Mouse (Mus musculus) T-helper 17 cell (primary cell): ENCODE data around the gene Gm47985.
"Not testable (repeated sequence)": the region's sequence is repeated elsewhere in the genome, so short reads cannot be mapped to it uniquely, and the experiment has no call there.

ENCODE experiments used
- in situ Hi-C, 2 experiments: fragments of 300-600 bp; cut with MboI, MseI; formaldehyde crosslinking; loops; 1 replicate in 1 of 2; 2 replicates in 1 of 2; pipeline ENCODE4 v1.15.1; 2025; ENCODE audit warnings: high pct_unique_total_duplicates in 2 of 2

Gene Gm47985

DNA sequence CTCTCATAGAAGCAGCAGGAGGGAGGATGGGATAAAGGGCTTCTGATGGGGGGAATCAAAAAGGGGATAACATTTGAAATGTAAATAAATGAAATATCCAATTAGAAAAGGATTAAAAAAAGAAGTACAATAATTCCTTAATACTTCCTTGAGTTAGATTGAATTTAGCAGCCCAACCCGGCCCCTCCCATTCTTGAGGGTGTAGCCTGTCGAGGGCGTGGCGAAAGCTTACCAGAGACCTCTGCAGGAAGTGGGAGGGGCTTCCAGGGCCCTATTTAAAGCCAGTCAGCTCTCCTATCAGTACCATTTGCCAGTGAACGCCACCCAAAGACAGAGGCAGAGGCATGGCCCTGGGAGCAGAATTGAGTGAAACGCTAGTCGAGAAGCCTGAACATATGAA is at the start of gene Gm47985:
Gm47985 (plus strand) TSS at position 272 of the 400 bp plus-strand sequence.
- in situ Hi-C loops, result loop anchor here in 1 of 2 experiments (10.0 kb wide), 1 partner anchor 833 kb away; no protein-coding TSS in a partner anchor

DNA sequence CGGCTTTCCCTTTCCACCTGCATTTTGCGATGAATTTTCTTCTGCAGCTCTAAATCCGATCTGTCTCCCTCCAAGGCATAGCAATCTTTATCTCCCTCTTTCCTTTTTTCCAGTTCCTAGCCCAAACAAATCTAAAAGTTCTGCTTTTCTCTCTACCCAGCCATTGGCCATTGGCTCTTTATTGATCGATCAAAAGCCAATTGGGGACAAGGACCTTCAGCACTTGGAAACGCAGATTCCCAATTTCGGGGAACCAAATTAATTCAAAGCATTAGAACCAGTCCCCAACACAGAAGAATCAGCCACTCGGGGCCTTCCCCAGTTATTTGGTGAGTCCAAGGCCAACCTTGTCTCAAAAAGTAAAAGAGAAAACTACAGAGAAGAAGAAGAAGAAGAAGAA is 49.7 kb upstream of the Gm47985 start:
- in situ Hi-C loops, result no loop called here

GRCm38 (mm10) chr1:151138388-151138787 is 43.9 kb upstream of the Gm47985 start:
- in situ Hi-C loops, result no loop called here

DNA sequence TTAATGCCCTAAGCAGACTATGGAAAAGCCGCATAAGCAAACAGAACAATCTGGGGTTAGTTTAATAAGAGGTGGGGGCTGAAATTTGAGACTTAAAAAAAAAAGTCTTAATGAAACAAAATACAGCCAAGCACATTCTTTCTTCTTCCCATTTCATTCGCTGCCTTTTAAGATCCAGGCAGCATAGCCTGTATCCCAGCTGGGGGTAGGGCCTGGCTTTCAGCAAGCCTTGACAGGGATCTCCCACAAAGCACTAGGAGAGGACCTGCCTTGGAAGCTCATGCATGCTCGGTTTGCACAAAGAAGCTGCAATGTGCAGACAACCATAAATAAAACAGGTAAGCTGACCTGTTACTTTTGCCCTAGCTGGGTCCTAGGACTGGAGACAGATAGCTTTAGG is 41.4 kb upstream of the Gm47985 start:
- in situ Hi-C loops, result no loop called here

DNA sequence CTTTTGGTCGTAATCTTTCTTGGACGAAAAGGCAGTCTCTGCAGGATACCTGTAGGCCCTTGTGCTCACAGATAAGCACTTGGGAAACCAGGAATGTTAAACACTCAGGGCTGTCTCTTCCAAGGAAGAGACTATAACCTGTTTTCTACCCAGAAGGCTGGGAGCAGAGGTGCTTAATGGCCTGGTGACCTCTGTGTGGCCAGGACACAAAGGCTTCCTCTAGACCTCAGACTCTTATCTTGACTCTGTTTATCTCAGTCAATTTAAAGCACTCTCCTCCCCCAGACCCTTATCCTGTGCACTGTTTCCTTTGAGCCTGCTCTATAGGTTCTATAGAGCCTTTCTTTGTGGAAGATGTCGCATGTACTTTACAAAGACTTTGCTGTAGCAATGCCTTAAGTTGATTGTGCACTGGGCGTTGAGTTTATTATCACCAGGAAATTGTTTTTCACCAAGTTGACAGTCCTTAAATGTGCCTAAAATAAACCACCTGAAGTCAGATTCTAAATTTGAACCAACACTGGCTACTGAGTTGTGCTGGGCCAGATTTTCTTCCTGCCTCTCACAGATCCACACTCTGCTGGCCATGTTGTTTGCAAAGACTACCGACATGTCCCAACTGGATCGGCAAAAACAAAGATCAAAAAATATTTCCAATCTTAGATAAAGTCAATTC is 37.7 kb upstream of the Gm47985 start:
- in situ Hi-C loops, result no loop called here

DNA sequence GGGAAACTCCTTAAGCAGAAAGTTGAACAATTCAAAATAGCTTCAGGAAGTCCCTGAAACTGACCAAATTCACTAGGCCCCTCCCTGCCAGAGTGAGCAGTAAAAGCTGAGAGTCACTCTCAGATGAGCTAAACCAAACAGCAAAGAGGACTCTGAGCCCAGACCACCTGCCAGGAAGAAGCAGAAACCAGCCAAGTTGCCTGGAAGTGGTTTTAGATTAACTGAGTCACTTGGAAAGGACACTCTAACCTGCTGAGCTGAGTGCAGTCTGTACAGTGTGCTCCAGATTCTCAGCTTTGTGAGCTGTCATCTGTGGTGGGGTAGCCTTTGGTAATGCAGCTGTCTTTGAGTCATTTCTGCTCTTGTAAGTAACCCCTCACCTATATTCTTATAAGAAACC is 34.5 kb upstream of the Gm47985 start:
- in situ Hi-C loops, result no loop called here

GRCm38 (mm10) chr1:151150211-151150610 is 32.1 kb upstream of the Gm47985 start:
- in situ Hi-C loops, result no loop called here

DNA sequence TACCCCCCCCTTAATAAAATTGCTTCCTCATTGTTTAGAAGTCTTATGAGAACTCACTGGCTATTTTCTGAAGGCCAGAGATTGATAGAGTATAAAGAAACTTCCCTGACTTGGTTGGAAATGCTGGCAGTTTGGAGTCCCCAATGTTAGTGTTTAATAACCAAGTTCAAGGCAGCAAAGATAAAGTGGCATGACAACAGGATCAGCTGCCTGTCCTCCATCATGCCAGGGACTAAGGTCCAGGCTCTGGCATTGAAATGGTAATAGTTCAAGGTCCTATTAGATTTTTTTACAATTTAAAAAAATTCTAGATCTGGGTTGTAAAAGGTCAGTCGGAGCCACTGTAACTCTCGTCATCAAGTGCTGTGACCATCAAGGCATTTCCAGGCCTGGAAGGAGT is 31.2 kb upstream of the Gm47985 start:
- in situ Hi-C loops, result no loop called here

- in situ Hi-C loops, result no loop called here
Measured at GRCm38 (mm10) chr1:151153056-151153652, 29.2 kb upstream of the Gm47985 start.

- in situ Hi-C loops, result not testable (repeated sequence)
Measured at GRCm38 (mm10) chr1:151154131-151154530, 28.2 kb upstream of the Gm47985 start.

DNA sequence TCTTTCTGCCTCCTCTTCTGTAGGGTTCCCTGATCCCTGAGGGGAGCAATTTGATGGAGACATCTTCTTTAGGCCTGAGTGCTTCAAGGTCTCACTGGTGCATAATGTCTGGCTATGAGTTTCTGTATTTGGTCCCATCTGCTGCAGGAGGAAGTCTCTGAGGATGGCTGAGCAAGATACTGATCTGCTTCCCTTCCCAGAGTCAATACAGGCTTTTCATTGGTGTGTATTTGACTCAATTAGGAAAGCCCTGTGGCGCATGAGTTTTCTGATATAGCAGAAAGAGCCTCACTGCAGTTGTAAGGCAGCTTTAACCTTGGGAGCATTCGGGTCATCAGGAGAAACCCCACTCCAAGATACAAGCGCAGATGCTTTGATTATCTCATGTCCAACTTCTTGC is 26.2 kb upstream of the Gm47985 start:
- in situ Hi-C loops, result no loop called here

DNA sequence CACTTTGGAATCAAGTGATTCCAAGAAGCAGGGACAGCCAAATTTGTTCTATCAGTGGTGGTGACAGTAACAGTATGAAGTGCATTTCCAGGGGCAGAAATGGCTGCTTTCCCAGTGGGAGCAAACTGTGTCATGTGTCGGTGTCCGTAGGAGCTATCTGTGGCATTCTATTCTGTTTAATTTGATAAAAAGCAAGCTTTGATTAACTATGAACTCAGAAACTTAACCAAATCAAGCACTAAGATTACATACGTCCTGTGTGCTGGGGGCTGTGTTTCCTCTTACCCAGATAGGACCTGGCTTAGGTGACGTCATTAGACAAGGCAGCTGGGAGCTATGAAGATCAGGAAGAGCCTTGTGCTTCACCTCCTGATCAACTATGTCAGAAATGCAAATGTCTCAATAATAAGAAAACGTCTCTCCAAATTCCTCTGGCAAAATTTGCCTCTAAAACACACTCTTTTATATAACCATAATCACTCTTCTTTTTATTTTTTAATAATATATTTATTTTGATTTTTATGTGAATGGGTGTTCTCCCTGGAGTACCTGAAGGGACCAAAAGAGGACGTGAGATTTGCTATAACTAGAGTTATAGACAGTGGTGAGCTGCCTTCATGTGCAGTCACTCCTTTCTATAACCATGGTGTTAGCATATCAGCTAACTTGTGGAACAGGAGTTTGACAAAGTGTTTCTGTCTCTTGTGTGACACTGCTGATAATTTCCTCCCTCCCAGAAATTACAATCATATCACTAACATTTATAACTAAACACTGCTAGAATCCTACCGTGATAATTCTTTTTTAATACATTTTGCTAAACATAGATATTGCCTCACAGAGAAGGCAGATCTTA is 25.3 kb upstream of the Gm47985 start:
- in situ Hi-C loops, result no loop called here

- in situ Hi-C loops, result no loop called here
Measured at GRCm38 (mm10) chr1:151157963-151158856, 24.1 kb upstream of the Gm47985 start.

DNA sequence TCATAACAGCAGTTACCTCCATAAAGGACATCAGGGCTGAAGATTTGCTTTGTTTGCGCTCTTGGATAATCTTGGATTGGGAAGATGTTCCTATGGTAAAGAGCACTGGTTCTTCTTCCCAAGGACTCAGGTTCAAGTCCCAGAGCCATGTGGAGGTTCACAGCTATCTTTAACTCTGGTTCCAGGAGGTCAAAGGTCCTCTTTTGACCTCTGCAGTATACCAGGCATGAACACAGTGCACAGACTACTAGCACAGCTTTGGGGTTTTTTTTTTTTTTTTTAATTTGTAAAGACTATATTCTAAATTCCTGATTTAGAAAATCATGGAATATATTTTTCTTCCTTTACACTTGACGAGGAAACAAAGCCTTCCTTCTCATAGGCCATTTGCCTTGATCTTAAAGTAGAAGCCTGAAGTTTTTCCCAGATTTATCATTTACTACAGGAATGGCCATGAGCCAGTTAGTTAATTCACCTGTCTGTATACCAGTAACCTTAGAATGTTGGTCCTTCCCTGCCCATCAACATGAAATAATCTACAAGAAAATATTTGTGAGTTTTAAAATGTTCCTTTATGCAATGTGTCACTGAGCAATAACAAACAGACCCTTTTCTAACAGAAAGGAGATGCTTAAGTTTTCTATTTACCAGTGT is 23.4 kb upstream of the Gm47985 start:
- in situ Hi-C loops, result no loop called here

DNA sequence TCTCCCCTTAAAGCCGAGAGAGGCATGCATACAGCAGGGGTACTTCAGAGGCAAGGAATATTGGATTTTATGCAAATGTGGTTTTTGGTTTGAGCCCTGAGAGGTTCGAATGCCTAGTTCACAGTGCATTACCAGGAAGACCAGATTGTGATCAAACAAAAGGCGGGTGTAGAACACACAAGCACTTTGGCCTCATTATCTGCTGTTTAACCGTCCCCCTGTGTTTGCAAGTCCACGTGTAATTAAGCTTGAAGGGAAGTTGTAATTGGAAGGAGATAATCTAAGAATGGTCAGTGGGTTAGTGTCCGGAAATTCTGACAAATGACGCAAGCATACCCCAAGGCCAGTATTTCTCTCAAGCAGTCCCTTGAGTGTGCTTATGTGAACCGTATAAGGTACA is 16.3 kb upstream of the Gm47985 start:
- in situ Hi-C loops, result no loop called here

DNA sequence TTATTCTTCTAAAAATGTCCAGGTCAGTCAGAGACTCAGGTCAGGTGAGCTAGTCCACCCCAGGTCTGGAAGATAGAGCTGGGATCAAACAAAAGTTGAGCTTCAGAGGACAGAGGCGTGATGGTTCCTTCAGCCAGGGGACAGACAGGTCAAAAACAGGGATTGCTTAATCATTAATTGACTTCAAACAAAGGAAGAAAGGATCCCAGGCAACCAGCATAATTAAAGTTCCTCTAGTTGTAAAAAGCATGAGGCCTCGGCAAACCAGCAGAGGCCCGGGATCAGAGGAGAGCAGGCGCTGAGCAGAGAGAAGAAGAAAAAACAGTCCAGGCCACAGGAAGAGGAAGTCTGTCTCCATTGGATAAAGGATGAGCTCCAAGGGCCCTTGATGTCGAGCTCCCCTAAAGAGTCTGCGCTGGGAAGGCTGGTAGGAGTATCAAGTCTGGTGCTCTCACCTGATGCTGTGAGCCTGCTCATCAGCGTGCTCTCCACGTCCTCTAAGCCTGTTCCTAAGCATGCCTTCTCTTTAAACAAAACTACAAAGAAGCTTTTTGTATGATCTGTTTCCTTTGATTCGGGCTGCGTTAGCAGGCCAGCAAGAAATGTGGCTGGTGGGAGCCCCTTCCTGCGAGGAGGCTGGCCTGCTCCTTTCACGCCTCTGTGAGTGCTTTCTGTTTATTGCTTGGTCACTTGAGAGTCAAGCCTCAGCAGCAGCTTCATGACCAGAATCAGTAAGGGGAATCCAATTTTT is 14.9 kb upstream of the Gm47985 start:
- in situ Hi-C loops, result no loop called here

- in situ Hi-C loops, result no loop called here
Measured at GRCm38 (mm10) chr1:151168637-151169036, 13.7 kb upstream of the Gm47985 start.

- in situ Hi-C loops, result loop anchor here in 1 of 2 experiments (5.0 kb wide), 1 partner anchor 60 kb away; no protein-coding TSS in a partner anchor
Measured at GRCm38 (mm10) chr1:151171572-151172461, 10.5 kb upstream of the Gm47985 start.
